Mouse (Mus musculus): ENCODE results near the gene Smr3a.

Gene Smr3a

GRCm38 (mm10) chr5:88002249-88002648 lies at the start of gene Smr3a:
Gene Smr3a (plus strand): TSS chr5:88002549.
- no peak for DNase-seq (ENCODE audit: low read depth, low spot score)

GRCm38 (mm10) chr5:87969201-87969600 lies 33.1 kb upstream of the Smr3a start, which contains the start of the genes 2310003L06Rik and Gm28434:
Gene 2310003L06Rik (plus strand): TSS chr5:87969459.
Gene Gm28434 (plus strand): TSS chr5:87969517.
- peak; percentile 57 for DNase-seq (ENCODE audit: low read depth, low spot score)

- DNase-seq (ENCODE audit: low read depth, low spot score), result no peak
Observed at GRCm38 (mm10) chr5:87979139-87979538, 23.2 kb upstream of the Smr3a start, which contains the start of gene Cabs1. Gene Cabs1 (plus strand): TSS chr5:87979439.

- DNase-seq (ENCODE audit: low read depth, low spot score), result no peak
Observed at GRCm38 (mm10) chr5:87982468-87983214, 19.7 kb upstream of the Smr3a start.

- DNase-seq (ENCODE audit: low read depth, low spot score), result peak; percentile 51
Observed at GRCm38 (mm10) chr5:88005241-88005640, 2.9 kb downstream of the Smr3a start.

Data from ES-CJ7 (cell line).